Comparison of ENCODE assay signal across 7 mouse cellular contexts in genomic region chr19:41763870-41764660, GRCm38 (mm10). TPM values are rescaled to one million over a fixed set of nuclear protein-coding genes. Genes with fewer than 3 reads are reported as not detected.
DNase-seq lines count a peak whose midpoint lies in the region; ATAC-seq and TF ChIP-seq lines count a peak whose summit lies in the region.

No protein-coding gene starts in this region.

- H3K27me3 ChIP-seq in intestine, embryonic 16.5 days (replicated peaks; ENCODE audit: control insufficient read depth, insufficient read depth, low read length): no peaks in the 10 kb centered on the region
- H3K27me3 ChIP-seq in midbrain, embryonic 11.5 days (ENCODE audit: control insufficient read depth, insufficient read depth, low read length): no peaks in the 10 kb centered on the region

- no peak overlapping the region for H3K9ac ChIP-seq in intestine, embryonic 16.5 days (ENCODE audit: low read depth, low read length)
- no peak overlapping the region for H3K9ac ChIP-seq in midbrain, embryonic 11.5 days (ENCODE audit: low read length)

- H3K27ac ChIP-seq in gastrocnemius, adult 2 months: no peak overlapping the region
- no peak overlapping the region for H3K27ac ChIP-seq in intestine, embryonic 16.5 days (ENCODE audit: low read length)
- no peak overlapping the region for H3K27ac ChIP-seq in midbrain, embryonic 11.5 days (ENCODE audit: low read depth, low read length)

- H3K4me2 ChIP-seq in intestine, embryonic 16.5 days (ENCODE audit: low read depth, low read length): no peak overlapping the region
- H3K4me2 ChIP-seq in midbrain, embryonic 11.5 days: no peak overlapping the region

- H3K36me3 ChIP-seq in intestine, embryonic 16.5 days (ENCODE audit: control insufficient read depth, insufficient read depth, low read length): no peaks in the 10 kb centered on the region
- no peaks in the 10 kb centered on the region for H3K36me3 ChIP-seq in midbrain, embryonic 11.5 days (ENCODE audit: control insufficient read depth, insufficient read depth, low read length)

- no peak overlapping the region for H3K4me3 ChIP-seq in gastrocnemius, adult 2 months
- no peak overlapping the region for H3K4me3 ChIP-seq in intestine, embryonic 16.5 days (ENCODE audit: low read length)
- no peak overlapping the region for H3K4me3 ChIP-seq in midbrain, embryonic 11.5 days (ENCODE audit: low read depth, low read length)

- intact Hi-C loops in gastrocnemius, adult 2 months (cut with DNase I): loop anchor here (1.0 to 10.0 kb wide), 5 partner anchors 108 to 679 kb away; no protein-coding TSS in a partner anchor
- intact Hi-C loops in left cerebral cortex, postnatal 14 days (cut with DNase I): loop anchor here (5.0 kb wide), 2 partner anchors 117 to 137 kb away; no protein-coding TSS in a partner anchor

- ATAC-seq in intestine, embryonic 16.5 days: peak; percentile 79
- ATAC-seq in midbrain, embryonic 11.5 days (ENCODE audit: low FRiP score): peak; percentile 81

- WGBS in intestine, embryonic 16.5 days: 32% methylated on average over 12 of the region's 12 CpGs
- WGBS in midbrain, embryonic 11.5 days: 30% methylated on average over 12 of the region's 12 CpGs

- DNase-seq in ZHBTc4 (ENCODE audit: low read depth, low spot score): peak; percentile 86
- DNase-seq in cerebellum, postnatal 25 days: peak; percentile 87 to 92
- DNase-seq in gastrocnemius, adult 2 months: peak; percentile 85
- DNase-seq in left cerebral cortex, postnatal 14 days (ENCODE audit: low spot score in 2 of 2): peak; percentile 97 to 98
- peak; percentile 100 for DNase-seq in midbrain, embryonic 11.5 days (ENCODE audit: low spot score, missing footprints)
- DNase-seq in skeletal muscle tissue, adult 2 months (ENCODE audit: low read depth, low spot score): peak; percentile 71

- no peaks in the 10 kb centered on the region for H3K4me1 ChIP-seq in intestine, embryonic 16.5 days (ENCODE audit: control insufficient read depth, insufficient read depth, low read length)
- peaks cover 2% of the 10 kb centered on the region; the same call in 1 of the 2 replicates for H3K4me1 ChIP-seq in midbrain, embryonic 11.5 days (ENCODE audit: control insufficient read depth, insufficient read depth, low read length)

- no peaks in the 10 kb centered on the region for H3K9me3 ChIP-seq in intestine, embryonic 16.5 days (ENCODE audit: control insufficient read depth, low read length)
- H3K9me3 ChIP-seq in midbrain, embryonic 11.5 days (ENCODE audit: control insufficient read depth, low read length): 0 out of 2 replicates have a peak, but pooled peaks cover 3% of the 10 kb centered on the region

- no peak; the same call in 1 of the 2 replicates for TF ChIP-seq CTCF in gastrocnemius, adult 2 months (IDR thresholded peaks at IDR 0.05)

RNA-seq across cellular contexts. Expression of gene Slit1, which starts 20.6 kb away (rescaled TPM):
- total RNA-seq in gastrocnemius, adult 2 months (2021): under 1 TPM; 0.28 to 0.81 TPM
- 0.45 and 0.68 TPM in 2 replicates for polyA plus RNA-seq in intestine, embryonic 16.5 days (2015; fragmentation: Nextera tagmentation; extraction: Ambion mirVana)
- total RNA-seq in left cerebral cortex, postnatal 14 days (2021): 10 to 100 TPM; 40.9 to 55.5 TPM
- 8.8 and 10.2 TPM in 2 replicates for polyA plus RNA-seq in midbrain, embryonic 11.5 days (2014; fragmentation: Nextera tagmentation; extraction: Ambion mirVana)

RNA-seq across cellular contexts. Expression of gene Arhgap19, which starts 37.8 kb away (rescaled TPM):
- 1 to 10 TPM; 7.7 to 9.6 TPM for total RNA-seq in gastrocnemius, adult 2 months (2021)
- polyA plus RNA-seq in intestine, embryonic 16.5 days (2015; fragmentation: Nextera tagmentation; extraction: Ambion mirVana): 14.2 and 14.8 TPM in 2 replicates
- 1 to 10 TPM; 3.0 TPM for total RNA-seq in left cerebral cortex, postnatal 14 days (2021)
- 36.6 and 38.8 TPM in 2 replicates for polyA plus RNA-seq in midbrain, embryonic 11.5 days (2014; fragmentation: Nextera tagmentation; extraction: Ambion mirVana)

Comparison
In these comparisons a context has a peak if more than half of its experiments do, and no peak if none do; other contexts are left out.
1. RNA of gene Slit1, which starts 20.6 kb away (total RNA-seq): 40.9 to 55.5 TPM in left cerebral cortex, postnatal 14 days; 0.28 to 0.81 TPM in gastrocnemius, adult 2 months; every median in the first group is over 10 times any median in the second.
2. Peak in every context shown above with its lines, with median percentiles within 50 percentile points of each other: DNase-seq.